Mouse (Mus musculus) spleen, postnatal 4 days (tissue): ENCODE measurements around the gene Vsnl1.

Source experiments
- DNase-seq, 2 experiments: peaks; one replicate each; pipeline ENCODE4 v3.0.0; 2022; ENCODE audit warnings: low spot score in 2 of 2

Vsnl1 gene

DNA sequence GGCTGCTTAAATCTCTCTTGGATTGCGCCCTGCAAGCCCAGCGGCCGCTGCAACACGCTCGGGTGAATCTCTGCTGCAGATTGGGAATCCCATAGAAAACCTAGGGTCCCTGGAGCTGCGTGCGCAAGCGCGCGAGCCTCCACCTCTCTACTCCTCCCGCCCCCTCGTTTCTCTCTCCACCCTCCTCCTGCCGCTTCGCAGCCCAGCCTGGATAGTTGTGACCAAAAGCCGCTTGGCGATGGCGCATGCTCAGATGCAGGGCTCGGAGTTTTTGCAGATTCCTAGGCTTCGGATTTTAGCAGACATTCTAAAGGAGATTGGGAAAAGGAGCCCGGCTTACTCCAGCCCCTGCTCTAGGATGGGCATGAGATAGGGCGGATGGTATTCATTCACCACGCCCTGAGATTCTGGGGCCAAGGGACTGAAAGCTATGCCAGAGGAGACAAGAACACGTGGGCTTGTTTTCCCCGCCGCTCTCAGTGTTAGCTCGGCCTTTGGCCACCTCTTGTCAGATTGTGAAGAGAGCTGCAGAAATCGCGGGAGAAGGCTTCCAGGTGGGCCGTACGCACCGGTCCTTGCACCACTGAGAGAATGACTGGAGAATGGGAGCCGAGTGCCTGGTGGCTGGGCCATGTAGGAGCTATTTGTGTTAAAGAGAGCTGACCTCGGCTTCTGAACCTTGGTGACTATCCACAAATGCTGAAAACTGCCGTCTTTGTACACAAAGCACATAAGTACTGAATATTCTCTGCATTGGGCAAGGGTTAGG lies at the start of gene Vsnl1:
Gene Vsnl1, minus strand, starts transcription at position 117 of the 769 bp plus-strand sequence.
- DNase-seq: no peak

DNA sequence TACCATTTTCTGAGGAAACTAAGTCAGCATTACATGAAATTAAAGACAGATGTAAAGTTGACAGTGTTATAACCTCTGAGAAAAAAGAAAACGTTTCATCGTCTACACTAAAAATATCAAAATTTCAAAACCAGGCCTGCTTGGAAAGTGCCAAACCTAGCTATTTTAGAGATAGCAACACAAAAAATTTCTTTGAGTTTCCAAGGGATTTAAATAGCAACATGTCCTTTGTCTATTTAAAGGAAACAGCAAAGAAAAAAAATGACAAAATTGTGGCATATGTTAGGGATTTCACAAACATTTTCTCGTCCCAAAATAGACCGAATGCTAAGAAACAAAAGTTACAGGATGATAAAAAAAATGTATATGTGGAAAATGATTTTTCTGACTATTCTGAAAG lies 20.2 kb upstream of the Vsnl1 start:
- no peak for DNase-seq

DNA sequence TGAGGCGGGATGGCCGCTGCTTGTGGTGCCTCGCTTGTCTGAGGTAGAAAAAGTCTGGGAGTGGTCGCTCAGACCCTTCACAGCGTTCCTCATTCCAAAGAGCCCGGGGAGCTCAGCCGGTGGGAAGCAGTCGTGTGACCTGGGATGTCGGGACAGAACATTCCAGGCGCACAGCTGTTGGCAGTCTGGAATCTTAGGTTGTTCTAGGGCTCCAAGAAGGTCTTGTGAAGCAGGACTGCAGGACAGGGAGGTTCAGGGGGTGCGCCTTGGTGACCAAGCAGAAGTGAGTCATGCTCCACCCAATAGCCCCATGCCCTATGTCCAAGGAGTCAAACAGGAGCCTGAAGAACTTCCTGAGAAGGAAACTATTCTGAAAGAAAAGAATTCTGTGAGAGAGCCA lies 19.8 kb upstream of the Vsnl1 start:
- no peak for DNase-seq

DNA sequence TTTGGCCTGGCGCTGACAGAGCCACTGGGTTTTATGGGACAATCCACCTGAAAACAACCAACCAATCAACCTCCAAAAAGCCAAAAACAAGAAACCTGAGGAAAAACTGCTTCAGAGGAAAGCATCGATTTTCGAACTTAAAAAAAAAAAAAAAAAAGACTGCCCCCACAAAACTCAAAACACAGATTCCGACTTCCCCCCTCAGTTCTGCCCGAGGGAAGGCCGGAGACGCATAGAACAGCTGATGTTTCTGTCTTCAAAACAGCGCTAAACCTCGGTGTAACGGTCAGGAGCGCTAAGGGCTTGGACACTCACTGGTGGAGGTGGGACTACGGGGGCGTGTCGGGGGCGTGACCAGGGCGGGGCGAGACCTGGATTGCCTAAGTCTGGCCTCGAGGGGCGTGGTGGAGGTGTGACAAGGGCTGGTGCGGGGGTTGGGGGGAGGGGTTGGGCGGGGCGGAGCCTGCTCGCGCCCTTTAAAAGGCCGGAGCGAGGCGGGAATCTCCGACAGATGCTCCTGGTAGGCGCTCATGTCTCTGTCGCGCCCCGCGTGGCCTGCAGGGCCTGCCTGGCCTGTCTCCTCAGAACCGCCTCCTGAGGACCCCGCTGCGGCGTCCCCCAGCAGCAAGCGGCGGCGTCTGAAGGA lies 19.3 kb upstream of the Vsnl1 start, which contains the start of gene Rad51ap2:
Gene Rad51ap2, plus strand, starts transcription at position 531 of the 646 bp plus-strand sequence.
- DNase-seq: peak; percentile 74 to 82

DNA sequence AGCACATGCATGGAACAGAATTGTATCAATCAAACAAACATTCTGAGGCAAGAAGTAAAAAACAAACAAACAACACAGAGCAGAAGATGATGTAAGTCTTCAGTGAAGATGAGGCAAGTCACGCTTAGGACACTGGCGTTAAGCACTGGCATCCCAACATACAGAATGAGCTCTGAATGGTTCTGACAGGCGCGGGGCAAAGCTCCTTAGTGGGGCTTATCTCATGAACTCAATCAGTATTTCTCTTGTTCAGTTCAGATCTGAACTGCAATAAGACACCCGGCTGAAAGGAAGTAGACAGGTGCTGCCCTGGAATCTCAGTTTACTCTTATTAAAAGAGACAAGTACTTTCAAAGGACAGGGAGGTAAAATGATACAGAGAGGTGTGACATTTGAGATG lies 17.7 kb upstream of the Vsnl1 start:
- no peak for DNase-seq

DNA sequence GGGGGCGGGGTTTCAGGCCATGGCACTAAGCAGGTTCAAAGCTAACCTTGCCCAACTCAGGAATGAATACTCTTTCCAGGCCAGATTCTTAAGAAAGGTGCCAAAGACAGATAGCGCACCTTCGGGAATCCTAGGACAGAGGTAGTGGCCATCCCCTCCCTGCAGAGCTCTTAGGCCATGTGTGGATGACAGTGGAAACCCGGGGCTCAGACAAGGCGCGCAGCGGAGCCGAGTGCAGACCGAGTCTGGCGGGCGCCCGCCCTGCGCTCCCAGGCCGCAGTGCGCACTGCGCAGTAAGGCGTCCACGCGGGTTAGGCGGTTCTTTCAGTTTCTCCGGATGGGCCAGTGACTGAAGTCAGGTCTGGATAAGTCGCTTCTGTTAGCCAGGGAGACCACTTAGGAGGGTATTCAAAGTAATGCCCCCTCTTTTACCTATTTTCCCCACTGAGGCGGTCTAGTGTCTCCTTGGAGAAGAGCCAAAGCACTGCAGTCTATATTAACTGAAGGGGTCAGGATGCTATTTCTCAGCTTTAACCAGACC lies 1.6 kb upstream of the Vsnl1 start:
- DNase-seq: no peak

DNA sequence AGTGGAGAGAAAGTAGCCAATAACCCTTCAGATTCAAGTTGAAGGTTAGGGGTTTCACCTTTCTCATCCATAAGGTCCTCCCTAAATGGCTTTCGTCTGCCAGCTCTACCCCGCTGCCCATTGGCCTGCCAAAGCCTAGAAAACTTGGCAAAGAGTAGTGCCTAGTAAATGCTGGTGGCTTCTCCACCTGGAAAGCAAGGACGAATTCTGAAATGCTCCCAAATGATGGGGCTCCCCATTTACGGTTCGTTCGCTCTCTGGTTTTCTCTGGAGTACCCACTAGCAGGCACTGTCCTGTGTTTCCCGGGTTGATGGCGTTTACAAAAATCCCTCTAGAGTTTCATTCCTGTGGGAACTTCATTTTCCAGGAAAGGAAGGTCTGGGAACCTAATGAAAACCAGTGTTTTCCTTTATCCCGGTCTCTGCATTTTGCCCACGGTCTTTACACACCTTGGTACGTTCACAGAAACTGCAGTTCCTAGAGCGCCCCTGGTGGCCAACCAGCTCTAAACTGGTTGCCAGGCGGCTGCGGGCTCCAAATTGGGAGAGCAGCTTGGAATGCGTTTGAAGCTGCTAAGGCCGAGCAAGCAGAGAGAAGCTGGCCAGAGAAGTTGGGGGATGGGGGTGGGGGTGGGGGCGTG lies 973 bp upstream of the Vsnl1 start:
- DNase-seq: peak; percentile 29 to 70

DNA sequence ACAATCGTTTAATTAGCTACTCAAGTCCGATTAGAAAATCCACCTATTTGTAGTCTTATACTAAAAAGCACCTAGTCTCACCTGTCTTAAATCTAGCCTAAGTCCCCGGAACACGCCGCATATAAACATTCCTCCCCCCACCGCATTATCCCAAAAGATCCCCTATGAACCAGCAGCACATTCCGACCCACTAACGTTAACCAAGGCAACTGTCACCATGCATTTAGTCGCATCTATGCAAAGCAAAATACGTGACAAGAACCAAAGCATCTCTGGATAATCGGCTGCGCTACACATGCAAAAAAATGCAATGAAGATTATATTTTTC lies 426 bp downstream of the Vsnl1 start:
- DNase-seq: no peak

DNA sequence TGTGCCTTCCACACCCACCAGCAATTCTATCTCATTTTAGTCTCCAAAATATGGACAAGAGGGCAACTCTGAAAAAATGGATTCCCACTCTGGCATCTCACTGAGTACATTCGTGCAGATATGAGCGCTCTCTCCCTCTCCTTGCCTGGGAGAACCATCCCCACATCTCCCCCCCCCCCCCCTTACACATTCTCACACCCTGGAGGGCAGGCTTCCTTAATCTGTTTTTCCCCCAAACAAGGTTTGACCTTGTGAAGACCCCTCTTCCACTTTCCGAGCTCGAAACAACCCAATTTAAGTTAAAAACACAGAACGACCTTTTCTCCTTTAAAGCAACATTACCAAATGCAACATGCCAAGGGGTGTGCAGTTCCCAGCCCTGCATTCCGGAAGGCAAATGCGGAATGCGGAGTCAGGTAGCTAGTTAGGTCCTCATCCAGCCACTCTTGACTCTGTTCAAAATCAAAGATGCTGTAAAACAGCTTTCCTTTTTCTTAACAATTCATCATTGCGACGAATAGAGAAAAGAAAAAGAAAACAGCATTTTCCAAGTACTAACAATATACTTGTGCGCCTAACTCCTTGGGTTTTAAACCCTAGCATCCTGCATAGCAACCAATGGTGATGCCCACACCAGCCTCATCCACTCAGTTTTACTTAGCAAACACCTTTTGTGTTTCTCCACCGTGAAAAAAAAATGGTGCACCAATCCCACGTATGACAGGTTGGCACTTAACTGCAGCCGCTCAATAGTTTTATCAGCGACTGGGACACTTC lies 979 bp downstream of the Vsnl1 start:
- DNase-seq: no peak

DNA sequence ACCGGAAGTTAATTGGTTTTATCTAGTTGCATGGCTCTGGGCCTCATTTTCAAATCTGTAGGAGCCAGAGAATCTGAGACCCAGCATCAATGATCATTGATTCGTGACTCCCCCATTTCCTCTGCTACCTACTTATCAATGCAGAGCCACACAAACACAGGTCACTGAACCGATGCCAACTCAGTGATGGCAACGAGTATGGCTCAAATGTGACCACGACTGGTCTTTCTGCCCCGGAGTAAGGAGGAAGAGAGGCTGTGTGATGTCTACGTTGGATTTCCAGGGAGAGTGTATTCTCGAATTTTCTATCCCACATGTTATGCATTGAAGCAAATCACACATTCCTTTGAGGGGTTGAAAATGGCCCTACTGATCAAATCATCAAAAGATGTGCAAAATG lies 2.0 kb downstream of the Vsnl1 start:
- DNase-seq: no peak

DNA sequence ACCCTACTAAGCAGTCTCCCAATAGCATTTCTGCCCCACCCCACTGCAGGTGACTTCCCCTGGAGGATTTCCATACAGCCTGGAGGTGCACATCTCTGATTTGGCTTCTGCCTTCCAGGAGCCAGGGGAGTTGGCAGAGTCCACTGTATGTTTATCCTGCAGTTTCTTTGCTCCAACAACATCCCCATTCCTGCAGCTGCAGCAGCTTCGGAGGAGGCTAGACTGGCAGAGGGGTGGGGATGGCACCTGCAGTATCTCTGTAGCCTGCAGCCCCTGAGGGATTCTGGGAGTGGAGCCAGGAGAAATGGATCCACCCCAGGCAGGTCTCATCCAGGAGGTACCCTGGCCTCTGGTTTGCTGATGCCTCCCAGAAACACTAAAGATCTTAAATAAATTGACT lies 2.7 kb downstream of the Vsnl1 start:
- DNase-seq: no peak

DNA sequence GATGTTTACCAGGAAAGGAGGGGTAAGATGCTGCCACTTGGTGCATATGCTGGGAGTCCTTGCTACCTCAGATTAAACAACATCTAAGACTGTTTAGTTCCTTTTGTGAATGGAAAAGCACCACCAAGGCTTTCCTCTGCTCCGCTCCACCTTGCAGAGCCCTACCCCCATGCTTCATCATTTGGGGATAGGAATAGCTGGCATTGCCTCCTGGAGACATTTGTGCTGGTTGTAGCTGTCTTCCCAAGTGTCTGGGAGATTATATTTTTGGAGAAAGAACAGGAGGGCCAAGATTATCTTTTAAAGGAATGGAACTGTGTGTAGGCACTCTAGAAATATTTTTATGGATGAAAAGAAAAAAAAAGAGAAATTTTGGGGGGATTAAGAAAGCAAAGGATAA lies 3.3 kb downstream of the Vsnl1 start:
- DNase-seq: no peak

DNA sequence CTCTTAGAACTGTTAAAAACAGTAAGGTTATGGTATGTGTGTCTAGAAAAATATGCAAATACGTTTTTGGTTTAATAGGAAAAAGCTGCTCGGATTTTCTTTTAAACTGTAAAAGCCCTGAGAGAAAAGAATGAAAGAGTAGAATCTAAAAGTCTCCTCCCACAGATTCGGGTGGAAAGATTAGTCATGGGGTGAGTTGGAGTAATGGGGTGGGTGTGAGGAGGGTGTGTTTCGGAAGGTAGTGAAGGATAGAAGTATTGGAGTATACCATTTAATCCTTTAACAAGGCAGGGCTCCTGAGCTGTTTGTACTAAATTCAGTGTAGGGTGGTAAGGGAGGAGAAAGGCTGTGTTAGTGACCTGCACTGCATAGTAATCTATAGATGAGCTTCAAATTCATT lies 9.0 kb downstream of the Vsnl1 start:
- no peak for DNase-seq

DNA sequence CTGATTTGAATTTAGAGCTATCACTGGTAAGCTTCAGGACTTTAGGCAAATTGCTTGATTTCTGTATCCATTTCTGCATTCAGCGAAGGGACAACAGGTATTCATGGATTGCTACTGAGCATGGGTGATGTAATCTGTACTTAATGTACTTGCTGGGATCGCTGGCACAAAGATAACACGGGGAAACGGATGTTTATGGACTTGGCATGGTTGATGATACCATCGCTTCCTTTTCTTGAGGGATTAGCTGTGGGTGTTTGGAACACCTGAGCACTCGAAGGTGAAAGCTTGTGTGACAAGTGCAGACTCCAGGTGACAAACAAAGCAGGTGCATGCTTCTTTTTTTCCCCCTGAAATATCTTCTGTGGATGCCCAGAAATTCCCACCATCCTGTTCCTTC lies 18.3 kb downstream of the Vsnl1 start:
- DNase-seq: no peak

DNA sequence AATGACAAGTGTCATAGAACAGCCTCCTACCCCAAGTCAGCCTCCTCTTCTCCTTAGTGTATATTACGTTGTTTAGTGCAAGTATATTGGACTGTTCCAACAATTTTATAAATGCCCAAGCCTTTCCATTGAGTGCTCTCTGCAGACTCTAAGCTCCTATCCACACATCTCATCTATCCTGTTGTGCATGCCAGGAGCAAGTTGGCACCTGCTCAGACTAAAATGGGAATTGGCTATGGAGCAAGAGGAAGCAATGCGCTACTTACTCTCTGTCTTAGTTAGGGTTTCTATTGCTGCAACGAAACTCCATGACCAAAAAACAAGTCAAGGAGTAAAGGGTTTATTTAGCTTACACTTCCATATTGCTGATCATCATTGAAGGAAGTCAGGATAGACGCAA lies 28.7 kb downstream of the Vsnl1 start:
- DNase-seq: no peak

DNA sequence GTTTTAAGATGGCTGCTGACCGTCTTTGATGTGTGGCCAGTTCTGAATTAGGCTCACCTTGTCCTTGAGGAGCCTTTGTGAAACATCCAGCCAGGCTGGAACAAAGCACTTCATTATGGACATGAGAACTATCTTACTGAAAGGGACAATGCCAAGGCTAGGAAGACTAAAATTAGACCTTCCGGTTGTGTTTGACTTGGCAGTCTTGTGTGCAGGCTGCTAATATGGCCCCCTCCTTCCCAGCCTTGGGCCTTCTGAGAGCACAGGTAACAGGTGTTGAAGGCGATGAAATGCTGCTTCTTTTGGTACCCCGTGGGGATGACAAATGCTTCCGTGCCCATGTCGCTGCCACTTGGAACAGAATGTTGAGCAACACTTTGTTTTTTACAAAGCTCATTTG lies 37.6 kb downstream of the Vsnl1 start:
- DNase-seq: no peak

DNA sequence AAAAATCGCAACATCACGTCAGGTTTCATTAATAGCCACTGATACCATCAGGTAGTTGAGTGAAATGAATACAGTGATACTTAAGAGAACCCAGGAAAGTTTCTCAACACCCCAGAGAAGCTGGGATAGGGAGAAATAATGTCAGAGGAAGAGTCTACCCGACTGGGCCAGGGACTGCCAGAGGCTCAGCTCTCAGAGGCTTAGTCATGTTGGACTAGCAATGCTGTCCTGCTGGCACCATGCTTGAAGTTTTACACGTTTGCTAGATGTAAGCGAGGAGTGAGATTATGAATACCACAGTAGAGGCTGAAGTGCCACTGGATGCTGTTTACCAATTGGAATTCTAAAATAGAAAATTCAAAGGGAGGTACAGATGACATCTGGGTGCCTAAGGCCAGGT lies 39.4 kb downstream of the Vsnl1 start:
- no peak for DNase-seq

DNA sequence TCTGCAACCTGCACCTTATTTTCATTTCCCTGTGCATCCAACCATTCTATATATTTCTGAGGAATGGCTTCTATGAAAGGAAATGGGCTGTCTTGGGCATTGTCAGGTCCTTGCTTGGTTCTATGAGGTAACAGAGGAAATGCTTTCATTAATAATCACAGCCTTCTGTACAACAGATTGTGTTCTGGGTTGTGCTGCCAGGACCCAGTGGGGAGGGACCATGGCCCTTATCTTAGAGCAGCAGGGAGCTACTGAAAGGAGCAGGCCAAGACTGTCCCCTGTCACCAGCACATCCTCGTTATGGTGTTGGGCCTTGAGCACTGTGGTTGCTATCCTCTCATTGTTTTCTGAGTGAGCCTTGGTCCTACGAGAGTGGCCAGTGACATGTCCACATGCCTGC lies 40.9 kb downstream of the Vsnl1 start:
- DNase-seq: no peak

DNA sequence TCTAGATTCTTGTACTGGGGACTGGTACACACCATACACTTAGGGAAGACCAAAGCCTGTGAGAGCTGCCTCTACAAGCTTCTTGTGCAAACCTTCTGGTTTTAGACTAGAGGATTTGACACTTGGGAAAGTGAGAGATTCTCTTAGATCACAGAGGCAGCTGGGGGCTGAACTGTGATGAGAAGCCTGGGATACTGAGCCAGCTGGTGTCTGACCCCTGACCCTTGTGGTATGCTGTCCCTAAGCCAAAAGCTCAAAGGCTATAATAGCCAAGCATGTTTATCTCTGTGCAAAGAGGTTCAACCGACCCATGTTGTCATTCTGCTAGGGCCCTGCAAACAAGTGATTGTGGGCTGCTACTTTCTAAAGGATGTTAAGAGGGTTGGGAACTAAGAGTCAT lies 43.9 kb downstream of the Vsnl1 start:
- no peak for DNase-seq

DNA sequence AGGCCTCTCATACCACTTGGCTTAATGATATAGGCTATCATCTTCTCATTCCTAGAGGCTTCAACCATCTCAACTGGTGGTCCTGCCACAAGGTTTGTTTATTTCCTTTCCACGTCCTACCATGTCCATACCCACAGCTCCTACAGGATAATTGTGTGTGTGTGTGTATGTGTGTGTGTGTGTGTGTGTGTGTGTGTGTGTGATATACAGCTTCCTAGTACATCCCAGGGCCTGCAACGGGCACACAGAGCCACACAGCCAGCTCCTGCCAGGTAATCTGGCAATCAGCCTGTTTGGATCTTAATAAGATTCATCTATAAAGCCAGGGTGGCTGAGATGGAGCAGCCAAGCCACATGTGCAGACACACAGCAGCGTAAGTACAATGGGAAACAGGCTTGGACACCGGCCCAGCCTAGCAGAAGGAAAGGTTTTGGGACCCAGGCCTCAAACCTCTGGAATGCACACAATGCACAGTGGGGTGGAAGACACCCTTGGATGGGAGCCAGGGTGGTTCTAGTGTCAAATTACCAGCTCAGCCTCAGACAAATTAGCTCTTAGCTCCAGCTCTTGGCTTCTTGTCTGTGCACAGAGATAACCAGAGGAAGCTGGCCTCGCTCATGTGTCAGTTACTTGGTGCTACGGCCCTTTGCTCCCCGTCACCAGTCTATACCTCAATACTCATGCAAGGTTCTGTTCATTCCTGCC lies 45.0 kb downstream of the Vsnl1 start:
- DNase-seq: no peak

DNA sequence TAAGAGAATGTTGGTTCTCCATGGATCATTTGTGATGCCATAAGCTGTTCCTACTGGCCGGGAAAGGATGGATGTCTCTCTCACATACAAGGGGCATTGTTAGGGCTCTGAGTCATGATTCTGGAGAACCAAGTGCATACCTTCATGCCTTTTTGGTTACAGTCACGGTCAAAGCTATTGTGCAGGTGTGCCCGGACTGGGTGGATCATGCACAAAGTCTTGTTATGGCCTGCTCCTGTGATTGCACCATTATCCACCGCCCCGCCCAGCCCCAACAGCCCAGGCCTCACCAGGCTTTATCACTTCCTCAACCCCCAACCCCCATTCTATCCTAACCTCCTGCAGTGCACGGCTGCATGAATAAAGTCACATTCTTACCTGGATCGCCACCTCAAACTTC lies 47.3 kb downstream of the Vsnl1 start:
- DNase-seq: no peak

DNA sequence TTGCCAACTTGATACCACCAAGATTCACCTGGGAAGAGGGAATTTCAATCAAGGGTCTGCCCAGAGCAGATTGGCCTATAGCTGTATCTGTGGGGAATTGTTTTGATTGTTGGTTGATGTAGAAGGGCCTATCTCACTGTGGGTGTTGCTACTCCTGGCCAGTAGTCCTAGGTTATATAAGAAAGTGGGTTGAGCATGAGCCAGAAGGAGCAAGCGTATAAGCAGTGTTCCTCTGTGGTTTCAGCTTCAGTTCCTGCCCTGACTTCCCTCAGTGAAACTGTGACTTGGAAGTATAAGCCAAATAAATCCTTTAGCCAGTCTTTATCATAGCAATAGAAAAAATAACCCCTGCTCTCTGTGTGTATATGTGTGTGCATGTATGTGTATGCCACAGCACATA lies 51.7 kb downstream of the Vsnl1 start:
- no peak for DNase-seq
